7 mouse cellular contexts compared by ENCODE assay signal in the genomic region with DNA sequence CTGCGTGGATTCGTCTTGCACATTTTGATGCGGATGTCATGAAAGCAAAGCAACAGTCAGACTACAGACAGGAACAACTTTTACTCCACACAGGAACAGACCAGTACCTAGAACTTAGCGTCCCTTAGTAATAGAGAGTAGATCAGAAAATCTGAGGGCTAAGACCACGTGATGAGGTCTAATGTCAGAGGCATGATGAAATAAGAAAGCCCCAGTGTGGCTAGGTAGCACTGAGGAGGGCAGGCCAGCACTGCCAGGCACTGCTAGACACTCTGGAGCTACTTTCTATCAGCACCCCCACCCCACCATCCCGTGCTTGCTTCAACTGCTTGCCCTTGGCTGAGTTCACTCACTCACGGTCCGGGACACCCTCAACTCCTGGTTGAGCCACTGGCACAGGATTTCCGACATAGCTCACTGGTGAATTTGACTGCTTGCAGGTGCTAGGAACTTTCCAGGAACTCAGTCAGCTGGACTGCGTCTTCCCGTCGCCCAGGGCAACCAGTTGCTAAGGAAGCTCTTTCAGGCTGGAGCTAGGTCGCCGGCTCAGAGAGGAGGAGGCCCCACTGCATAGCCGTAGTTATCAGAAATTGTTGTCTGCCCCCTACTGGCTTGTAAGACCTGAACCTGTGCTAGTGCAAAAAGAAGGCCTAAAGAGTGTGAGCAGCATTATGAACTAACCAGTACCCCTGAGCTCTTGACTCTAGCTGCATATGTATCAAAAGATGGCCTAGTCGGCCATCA. TPM values are rescaled to one million over a fixed set of nuclear protein-coding genes. Genes with fewer than 3 reads are reported as not detected.
A peak's percentile ranks its signal among the peaks of the same experiment; 100 is the strongest.
DNase-seq lines count a peak whose midpoint lies in the region; ATAC-seq and TF ChIP-seq lines count a peak whose summit lies in the region.

Gene Spef2 (minus strand): TSS at position 510 of the 744 bp plus-strand sequence.

- TF ChIP-seq POLR2A in kidney, adult 2 months (IDR thresholded peaks at IDR 0.05; ENCODE audit: low read depth, low read length): no peak
- no peak for TF ChIP-seq POLR2A in small intestine, adult 2 months (IDR thresholded peaks at IDR 0.05; ENCODE audit: low read depth, low read length)

- no peaks in the 10 kb centered on the region for H3K9me3 ChIP-seq in embryonic facial prominence, embryonic 10.5 days
- H3K9me3 ChIP-seq in limb, embryonic 10.5 days (replicated peaks): no peaks in the 10 kb centered on the region
- H3K9me3 ChIP-seq in midbrain, embryonic 11.5 days (ENCODE audit: control insufficient read depth, low read length): no peaks in the 10 kb centered on the region

- no peak within 1 kb of the TSS for H3K9ac ChIP-seq in midbrain, embryonic 11.5 days (ENCODE audit: low read length)

- no peaks in the 10 kb centered on the region for H3K36me3 ChIP-seq in embryonic facial prominence, embryonic 10.5 days (replicated peaks)
- no peaks in the 10 kb centered on the region for H3K36me3 ChIP-seq in kidney, adult 2 months (ENCODE audit: control insufficient read depth, insufficient read depth, low read length)
- H3K36me3 ChIP-seq in limb, embryonic 10.5 days: no peaks in the 10 kb centered on the region
- no peaks in the 10 kb centered on the region for H3K36me3 ChIP-seq in midbrain, embryonic 11.5 days (ENCODE audit: control insufficient read depth, insufficient read depth, low read length)
- H3K36me3 ChIP-seq in small intestine, adult 2 months (ENCODE audit: control insufficient read depth, insufficient read depth, low read length): no peaks in the 10 kb centered on the region

- no peak within 1 kb of the TSS for H3K27ac ChIP-seq in embryonic facial prominence, embryonic 10.5 days (replicated peaks)
- no peak within 1 kb of the TSS for H3K27ac ChIP-seq in kidney, adult 2 months (ENCODE audit: insufficient read depth, low read depth, low read length)
- H3K27ac ChIP-seq in limb, embryonic 10.5 days: no peak within 1 kb of the TSS
- H3K27ac ChIP-seq in midbrain, embryonic 11.5 days (ENCODE audit: low read depth, low read length): no peak within 1 kb of the TSS
- H3K27ac ChIP-seq in small intestine, adult 2 months (ENCODE audit: insufficient read depth, low read depth, low read length): no peak within 1 kb of the TSS

- TF ChIP-seq CTCF in kidney, adult 2 months (conservative IDR thresholded peaks at IDR 0.05; ENCODE audit: insufficient read depth, insufficient read length, low read depth, low read length): peak; percentile 31; the same call in 1 of the 2 replicates
- no peak for TF ChIP-seq CTCF in small intestine, adult 2 months (IDR thresholded peaks at IDR 0.05; ENCODE audit: extremely low read depth, insufficient read length, insufficient replicate concordance, low read depth, low read length)

- H3K4me2 ChIP-seq in midbrain, embryonic 11.5 days: peak within 1 kb of the TSS; percentile 34; the same call in 1 of the 2 replicates

- ATAC-seq in midbrain, embryonic 11.5 days (ENCODE audit: low FRiP score): peak; percentile 98

- DNase-seq in adrenal gland, postnatal 36 days: peak; percentile 85 to 87
- peak; percentile 79 for DNase-seq in embryonic facial prominence, embryonic 10.5 days (ENCODE audit: low spot score)
- peak; percentile 55 for DNase-seq in heart, adult 8-10 months (ENCODE audit: low spot score)
- DNase-seq in kidney, adult 2 months: peak; percentile 73
- peak; percentile 68 for DNase-seq in limb, embryonic 10.5 days (ENCODE audit: low spot score)
- DNase-seq in midbrain, embryonic 11.5 days (ENCODE audit: low spot score, missing footprints): peak; percentile 92

- H3K4me3 ChIP-seq in embryonic facial prominence, embryonic 10.5 days: peak within 1 kb of the TSS; percentile 50
- H3K4me3 ChIP-seq in kidney, adult 2 months (ENCODE audit: insufficient read depth, low read depth, low read length): peak within 1 kb of the TSS; percentile 31
- peak within 1 kb of the TSS; percentile 36 for H3K4me3 ChIP-seq in limb, embryonic 10.5 days
- H3K4me3 ChIP-seq in midbrain, embryonic 11.5 days (ENCODE audit: low read depth, low read length): peak within 1 kb of the TSS; percentile 16; the same call in 1 of the 2 replicates
- H3K4me3 ChIP-seq in small intestine, adult 2 months (ENCODE audit: low read depth, low read length): peak within 1 kb of the TSS; percentile 58

- 26% methylated on average over 16 of the region's 16 CpGs for WGBS in embryonic facial prominence, embryonic 10.5 days
- 21% methylated on average over 16 of the region's 16 CpGs for WGBS in kidney, adult 2 months
- 30% methylated on average over 16 of the region's 16 CpGs for WGBS in limb, embryonic 10.5 days
- 31% methylated on average over 16 of the region's 16 CpGs for WGBS in midbrain, embryonic 11.5 days
- WGBS in small intestine, adult 2 months: 24% methylated on average over 16 of the region's 16 CpGs

- H3K27me3 ChIP-seq in embryonic facial prominence, embryonic 10.5 days (replicated peaks; ENCODE audit: low read depth, poor library complexity, severe bottlenecking): no peaks in the 10 kb centered on the region
- H3K27me3 ChIP-seq in kidney, adult 2 months (replicated peaks; ENCODE audit: control insufficient read depth, insufficient read depth, low read length): no peaks in the 10 kb centered on the region
- no peaks in the 10 kb centered on the region for H3K27me3 ChIP-seq in limb, embryonic 10.5 days (ENCODE audit: low read depth, poor library complexity, severe bottlenecking)
- no peaks in the 10 kb centered on the region for H3K27me3 ChIP-seq in midbrain, embryonic 11.5 days (ENCODE audit: control insufficient read depth, insufficient read depth, low read length)
- H3K27me3 ChIP-seq in small intestine, adult 2 months (ENCODE audit: control insufficient read depth, insufficient read depth, low read length): no peaks in the 10 kb centered on the region

- peaks cover 6% of the 10 kb centered on the region for H3K4me1 ChIP-seq in embryonic facial prominence, embryonic 10.5 days
- H3K4me1 ChIP-seq in kidney, adult 2 months (ENCODE audit: control insufficient read depth, insufficient read depth, low read length): no peaks in the 10 kb centered on the region
- 0 out of 2 replicates have a peak, but pooled peaks cover 7% of the 10 kb centered on the region for H3K4me1 ChIP-seq in limb, embryonic 10.5 days
- no peaks in the 10 kb centered on the region for H3K4me1 ChIP-seq in midbrain, embryonic 11.5 days (ENCODE audit: control insufficient read depth, insufficient read depth, low read length)
- no peaks in the 10 kb centered on the region for H3K4me1 ChIP-seq in small intestine, adult 2 months (ENCODE audit: control insufficient read depth, insufficient read depth, insufficient read length, low read length)

RNA-seq across cellular contexts. Expression of gene Spef2, which starts in this region (rescaled TPM):
- under 1 TPM; 0.17 to 0.23 TPM for total RNA-seq in adrenal gland, postnatal 36 days (2021)
- polyA plus RNA-seq in embryonic facial prominence, embryonic 10.5 days (2016; fragmentation: Nextera tagmentation; extraction: Ambion mirVana): 0.27 and 0.41 TPM in 2 replicates
- under 1 TPM; 0.05 to 0.23 (median 0.08) TPM for total RNA-seq in heart, adult 8-10 months (2022)
- 0.04 and 0.08 TPM in 2 replicates for polyA plus RNA-seq in kidney, adult 2 months (2012; rRNA removed)
- polyA plus RNA-seq in limb, embryonic 10.5 days (2016; fragmentation: Nextera tagmentation; extraction: Ambion mirVana): 0.14 and 0.23 TPM in 2 replicates
- 0.34 and 0.71 TPM in 2 replicates for polyA plus RNA-seq in midbrain, embryonic 11.5 days (2014; fragmentation: Nextera tagmentation; extraction: Ambion mirVana)
- polyA plus RNA-seq in small intestine, adult 2 months (2012; rRNA removed): not detected in 2 replicates

Comparison
In these comparisons a context has a peak if more than half of its experiments do, and no peak if none do; other contexts are left out.
1. Peak in DNase-seq in adrenal gland, postnatal 36 days; RNA of the gene not detected or under 1 TPM.
2. Peak in DNase-seq and H3K4me3 ChIP-seq in embryonic facial prominence, embryonic 10.5 days; RNA of the gene not detected or under 1 TPM.
3. Peak in DNase-seq in heart, adult 8-10 months; RNA of the gene not detected or under 1 TPM.
4. Peak in DNase-seq and H3K4me3 ChIP-seq in kidney, adult 2 months; RNA of the gene not detected or under 1 TPM.
5. Peak in DNase-seq and H3K4me3 ChIP-seq in limb, embryonic 10.5 days; RNA of the gene not detected or under 1 TPM.
6. Peak in DNase-seq, ATAC-seq, H3K4me3 ChIP-seq and H3K4me2 ChIP-seq in midbrain, embryonic 11.5 days; RNA of the gene not detected or under 1 TPM.